Mouse (Mus musculus): ENCODE data around the gene Emc7.

Gene Emc7

GRCm38 (mm10) chr2:112520526-112521482, 66.0 kb downstream of the Emc7 start:
- no peak for DNase-seq (ENCODE audit: low spot score)

Measured in adipocyte (in vitro differentiated cells).